Mouse (Mus musculus) olfactory bulb, adult 2 months (tissue): ENCODE data around the gene Gm6899.

ENCODE experiments used
- CTCF ChIP-seq: fragments of 200-500 bp; IDR thresholded peaks from 2 replicates; pipeline ENCODE4 v1.5.1; 2012; ENCODE audit warnings: low read depth, mild to moderate bottlenecking, low read length, moderate library complexity; ENCODE audit not compliant: insufficient read depth
- POLR2A ChIP-seq: fragments of 200-500 bp; IDR thresholded peaks from 2 replicates; pipeline ENCODE4 v1.6.1; 2012; ENCODE audit warnings: mild to moderate bottlenecking, low read depth, low read length, moderate library complexity; ENCODE audit not compliant: insufficient read depth

GRCm38 (mm10) chr11:26642141-26642540 lies 49.1 kb downstream of the Gm6899 start:
- TF ChIP-seq POLR2A (no peak), CTCF (no peak)
